Mouse (Mus musculus) testis, adult 2 months (tissue): ENCODE data around the gene Slc25a16.

Source experiments
- CTCF ChIP-seq: fragments of 200-500 bp; IDR thresholded peaks from 2 replicates; pipeline ENCODE4 v1.5.1; 2012; ENCODE audit warnings: low read depth, mild to moderate bottlenecking, inconsistent platforms, low read length, moderate library complexity; ENCODE audit not compliant: control insufficient read depth, insufficient read depth, insufficient replicate concordance
- POLR2A ChIP-seq: fragments of 200-500 bp; IDR thresholded peaks from 2 replicates; pipeline ENCODE4 v1.6.1; 2012; ENCODE audit warnings: low read depth, mild to moderate bottlenecking, inconsistent platforms, low read length, moderate library complexity; ENCODE audit not compliant: control insufficient read depth

DNA sequence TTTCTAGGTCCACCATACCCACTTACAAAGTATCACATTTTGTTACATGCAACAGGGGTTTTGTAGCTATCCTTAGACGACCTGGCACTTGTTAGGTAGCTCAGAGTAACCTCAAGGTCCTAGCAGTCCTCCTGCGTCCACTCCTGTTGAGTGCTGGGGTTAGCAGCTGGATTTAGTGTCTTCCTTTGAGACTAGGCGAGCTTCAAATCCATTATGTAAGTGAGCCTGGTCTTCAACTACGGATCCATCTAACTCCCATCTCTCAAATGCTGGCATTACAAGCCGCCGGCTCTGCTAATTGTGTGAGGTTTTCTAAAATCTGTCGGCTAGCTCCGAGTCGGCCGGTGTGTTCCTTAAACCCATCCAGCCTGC, 59.2 kb downstream of the Slc25a16 start:
- TF ChIP-seq POLR2A (no peak), CTCF (no peak)
